Mouse (Mus musculus): ENCODE data around the gene Hps6. TPM values are rescaled to one million over a fixed set of nuclear protein-coding genes. Genes with fewer than 3 reads are reported as not detected.
A peak's percentile ranks its signal among the peaks of the same experiment; 100 is the strongest.

The Hps6 gene
- polyA plus RNA-seq, 1 experiment from 2014 or later: 2.8 TPM

GRCm38 (mm10) chr19:46024959-46025358 is 21.7 kb downstream of the Hps6 start:
- ATAC-seq (ENCODE audit: low read depth): no peak
- WGBS (ENCODE audit: insufficient replicate concordance): 62% methylated on average over 6 of the region's 6 CpGs
- no peaks in the 10 kb centered on the region for H3K27me3 ChIP-seq (ENCODE audit: control insufficient read depth, insufficient read depth, low read depth, low read length)
- no peak overlapping the region for H3K27ac ChIP-seq (ENCODE audit: low read length)
- no peaks in the 10 kb centered on the region for H3K9me3 ChIP-seq (replicated peaks; ENCODE audit: control insufficient read depth, low read length)
- H3K4me2 ChIP-seq (ENCODE audit: low read depth, low read length): no peak overlapping the region
- H3K4me3 ChIP-seq (ENCODE audit: low read depth, low read length): no peak overlapping the region
- no peaks in the 10 kb centered on the region for H3K36me3 ChIP-seq (ENCODE audit: control insufficient read depth, insufficient read depth)
- no peak overlapping the region for H3K9ac ChIP-seq (ENCODE audit: low read depth, low read length)
- no peaks in the 10 kb centered on the region; the same call in 1 of the 2 replicates for H3K4me1 ChIP-seq (ENCODE audit: control insufficient read depth, low read depth, low read length)

DNA sequence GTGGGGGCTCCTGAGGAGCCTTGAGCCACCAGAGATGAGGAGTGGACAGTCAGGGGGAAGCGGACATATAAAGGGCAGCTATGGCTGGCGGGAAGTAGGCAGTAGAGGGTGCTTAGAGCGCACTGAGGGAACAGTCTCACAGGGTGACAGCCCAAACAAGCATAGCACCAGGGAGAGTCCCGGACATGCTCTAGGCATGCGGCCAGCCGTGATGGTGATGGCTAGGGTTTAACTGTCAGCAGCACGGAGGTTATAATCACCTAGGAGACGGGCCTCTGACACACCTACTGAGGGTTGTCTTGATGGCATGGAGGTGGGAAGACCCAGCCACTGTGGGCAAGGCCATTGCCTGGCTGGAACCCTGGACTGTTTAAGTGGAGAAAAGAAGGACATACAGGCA is 23.3 kb downstream of the Hps6 start:
- no peaks in the 10 kb centered on the region for H3K9me3 ChIP-seq (replicated peaks; ENCODE audit: control insufficient read depth, low read length)
- 55% methylated on average over 8 of the region's 8 CpGs for WGBS (ENCODE audit: insufficient replicate concordance)
- no peaks in the 10 kb centered on the region for H3K36me3 ChIP-seq (ENCODE audit: control insufficient read depth, insufficient read depth)
- no peak overlapping the region for H3K4me3 ChIP-seq (ENCODE audit: low read depth, low read length)
- ATAC-seq (ENCODE audit: low read depth): peak; percentile 47
- H3K9ac ChIP-seq (ENCODE audit: low read depth, low read length): no peak overlapping the region
- no peak overlapping the region; the same call in 1 of the 2 replicates for H3K27ac ChIP-seq (ENCODE audit: low read length)
- H3K4me2 ChIP-seq (ENCODE audit: low read depth, low read length): no peak overlapping the region
- H3K4me1 ChIP-seq (ENCODE audit: control insufficient read depth, low read depth, low read length): peaks cover 3% of the 10 kb centered on the region
- no peaks in the 10 kb centered on the region for H3K27me3 ChIP-seq (ENCODE audit: control insufficient read depth, insufficient read depth, low read depth, low read length)

- Histone ChIP-seq H3K4me1 (ENCODE audit: control insufficient read depth, low read depth, low read length) (peaks cover 3% of the 10 kb centered on the region), H3K27ac (ENCODE audit: low read length) (peak overlapping the region; percentile 43; the same call in 1 of the 2 replicates), H3K4me2 (ENCODE audit: low read depth, low read length) (no peak overlapping the region), H3K36me3 (ENCODE audit: control insufficient read depth, insufficient read depth) (peaks cover 16% of the 10 kb centered on the region), H3K27me3 (ENCODE audit: control insufficient read depth, insufficient read depth, low read depth, low read length) (no peaks in the 10 kb centered on the region), H3K9ac (ENCODE audit: low read depth, low read length) (no peak overlapping the region), H3K4me3 (ENCODE audit: low read depth, low read length) (no peak overlapping the region), H3K9me3 (replicated peaks; ENCODE audit: control insufficient read depth, low read length) (no peaks in the 10 kb centered on the region)
- 68% methylated on average over 11 of the region's 11 CpGs for WGBS (ENCODE audit: insufficient replicate concordance)
- ATAC-seq (ENCODE audit: low read depth): no peak
These were observed 25.5 kb downstream of the Hps6 start for GRCm38 (mm10) chr19:46028747-46029320.

DNA sequence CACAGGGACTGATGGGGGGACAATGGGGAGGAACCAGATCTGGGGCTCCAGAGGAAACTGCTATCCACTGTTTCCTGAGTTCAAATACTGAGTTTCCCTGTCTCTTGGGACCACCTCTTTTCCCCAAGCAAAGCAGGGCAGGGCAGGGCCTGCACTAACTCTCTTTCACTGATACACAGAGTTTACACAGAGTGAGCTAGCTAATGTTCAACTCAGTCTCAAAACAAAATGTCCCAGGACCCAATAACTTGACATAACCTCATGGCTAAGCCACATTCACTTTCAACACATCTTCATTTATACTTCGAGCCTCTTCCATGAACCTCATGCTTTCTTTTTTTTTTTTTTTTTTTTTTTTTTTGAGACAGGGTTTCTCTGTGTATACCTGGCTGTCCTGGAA is 26.3 kb downstream of the Hps6 start:
- no peak overlapping the region for H3K9ac ChIP-seq (ENCODE audit: low read depth, low read length)
- ATAC-seq (ENCODE audit: low read depth): peak; percentile 57; the same call in 1 of the 2 replicates
- H3K4me3 ChIP-seq (ENCODE audit: low read depth, low read length): no peak overlapping the region
- 50% methylated on average over 1 of the region's 1 CpGs for WGBS (ENCODE audit: insufficient replicate concordance)
- no peaks in the 10 kb centered on the region for H3K9me3 ChIP-seq (replicated peaks; ENCODE audit: control insufficient read depth, low read length)
- no peaks in the 10 kb centered on the region for H3K27me3 ChIP-seq (ENCODE audit: control insufficient read depth, insufficient read depth, low read depth, low read length)
- H3K27ac ChIP-seq (ENCODE audit: low read length): peak overlapping the region; percentile 51
- no peak overlapping the region for H3K4me2 ChIP-seq (ENCODE audit: low read depth, low read length)
- H3K36me3 ChIP-seq (ENCODE audit: control insufficient read depth, insufficient read depth): peaks cover 25% of the 10 kb centered on the region
- H3K4me1 ChIP-seq (ENCODE audit: control insufficient read depth, low read depth, low read length): peaks cover 3% of the 10 kb centered on the region

DNA sequence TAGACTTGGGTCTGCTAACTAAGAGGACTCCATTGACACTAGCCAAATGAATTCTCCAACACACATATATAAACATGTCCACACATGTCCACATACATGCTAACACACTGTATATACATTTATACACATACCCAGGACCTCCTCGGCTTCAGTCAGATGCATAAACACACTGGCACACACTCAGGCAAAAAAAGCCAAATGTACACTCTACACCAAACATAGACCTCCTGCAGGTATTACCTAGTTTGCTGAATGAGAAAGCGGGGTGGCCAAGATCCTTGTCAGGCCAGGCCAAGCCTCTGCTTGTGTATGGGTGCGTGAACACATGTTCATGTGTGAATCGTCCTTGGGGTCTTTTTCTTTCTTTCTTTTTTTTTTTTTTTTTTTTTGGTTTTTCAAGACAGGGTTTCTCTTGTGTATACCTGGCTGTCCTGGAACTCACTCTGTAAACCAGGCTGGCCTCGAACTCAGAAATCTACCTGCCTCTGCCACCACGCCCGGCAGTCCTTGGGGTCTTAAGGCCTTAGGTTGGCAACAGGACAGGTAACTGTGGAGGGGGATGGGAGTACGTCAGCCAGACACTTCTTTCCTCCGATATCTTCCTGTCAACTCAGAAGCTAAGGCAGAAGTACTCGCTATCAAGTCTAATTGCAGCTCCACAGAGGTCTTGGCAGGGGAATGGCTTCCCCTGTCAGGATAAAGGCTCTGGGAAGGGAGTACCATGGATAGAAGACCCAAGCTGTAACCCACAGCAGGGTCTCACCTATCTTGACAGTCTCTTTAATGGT is 27.1 kb downstream of the Hps6 start:
- Histone ChIP-seq H3K4me2 (ENCODE audit: low read depth, low read length) (no peak overlapping the region), H3K9ac (ENCODE audit: low read depth, low read length) (no peak overlapping the region), H3K4me3 (ENCODE audit: low read depth, low read length) (no peak overlapping the region), H3K36me3 (ENCODE audit: control insufficient read depth, insufficient read depth) (peaks cover 32% of the 10 kb centered on the region), H3K4me1 (ENCODE audit: control insufficient read depth, low read depth, low read length) (peaks cover 3% of the 10 kb centered on the region), H3K27ac (ENCODE audit: low read length) (peak overlapping the region; percentile 51; the same call in 1 of the 2 replicates), H3K27me3 (ENCODE audit: control insufficient read depth, insufficient read depth, low read depth, low read length) (no peaks in the 10 kb centered on the region), H3K9me3 (replicated peaks; ENCODE audit: control insufficient read depth, low read length) (no peaks in the 10 kb centered on the region)
- WGBS (ENCODE audit: insufficient replicate concordance): 81% methylated on average over 10 of the region's 10 CpGs
- no peak for ATAC-seq (ENCODE audit: low read depth)

GRCm38 (mm10) chr19:46031689-46032432 is 28.6 kb downstream of the Hps6 start:
- Histone ChIP-seq H3K27ac (ENCODE audit: low read length) (peak overlapping the region; percentile 75), H3K9ac (ENCODE audit: low read depth, low read length) (0 out of 2 replicates have a peak overlapping the region, but pooled peaks have one; percentile 2), H3K4me1 (ENCODE audit: control insufficient read depth, low read depth, low read length) (peaks cover 14% of the 10 kb centered on the region), H3K4me3 (ENCODE audit: low read depth, low read length) (no peak overlapping the region), H3K27me3 (ENCODE audit: control insufficient read depth, insufficient read depth, low read depth, low read length) (no peaks in the 10 kb centered on the region), H3K9me3 (replicated peaks; ENCODE audit: control insufficient read depth, low read length) (no peaks in the 10 kb centered on the region), H3K36me3 (ENCODE audit: control insufficient read depth, insufficient read depth) (peaks cover 43% of the 10 kb centered on the region), H3K4me2 (ENCODE audit: low read depth, low read length) (no peak overlapping the region)
- 63% methylated on average over 9 of the region's 9 CpGs for WGBS (ENCODE audit: insufficient replicate concordance)
- ATAC-seq (ENCODE audit: low read depth): peak; percentile 72

- Histone ChIP-seq H3K4me2 (ENCODE audit: low read depth, low read length) (no peak overlapping the region), H3K4me3 (ENCODE audit: low read depth, low read length) (no peak overlapping the region), H3K27ac (ENCODE audit: low read length) (no peak overlapping the region), H3K9ac (ENCODE audit: low read depth, low read length) (no peak overlapping the region), H3K27me3 (ENCODE audit: control insufficient read depth, insufficient read depth, low read depth, low read length) (no peaks in the 10 kb centered on the region), H3K4me1 (ENCODE audit: control insufficient read depth, low read depth, low read length) (peaks cover 24% of the 10 kb centered on the region), H3K9me3 (replicated peaks; ENCODE audit: control insufficient read depth, low read length) (no peaks in the 10 kb centered on the region), H3K36me3 (ENCODE audit: control insufficient read depth, insufficient read depth) (peaks cover 43% of the 10 kb centered on the region)
- WGBS (ENCODE audit: insufficient replicate concordance): 82% methylated on average over 26 of the region's 26 CpGs
- no peak for ATAC-seq (ENCODE audit: low read depth)
These were observed 29.6 kb downstream of the Hps6 start for GRCm38 (mm10) chr19:46032731-46033510.

DNA sequence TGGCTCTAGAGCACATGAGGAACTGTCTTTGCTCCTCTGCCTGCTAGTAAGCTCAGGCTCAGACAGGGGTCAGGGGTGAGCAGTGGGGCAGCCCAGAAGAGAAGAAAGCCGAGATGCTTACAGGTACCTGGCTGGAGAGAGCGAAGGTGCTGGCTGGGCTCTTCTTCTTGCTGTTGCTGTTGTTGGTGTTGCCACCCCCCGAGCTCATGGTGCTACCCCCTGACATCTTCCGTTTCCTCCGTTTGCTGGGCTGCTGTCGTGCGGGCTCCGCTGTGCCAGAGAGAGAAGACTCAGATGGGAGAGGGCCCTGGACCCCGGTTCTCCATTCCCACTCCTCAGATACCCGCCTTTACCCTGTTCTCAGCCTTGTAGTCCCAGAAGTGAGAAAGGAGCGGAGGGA is 30.6 kb downstream of the Hps6 start:
- Histone ChIP-seq H3K9me3 (replicated peaks; ENCODE audit: control insufficient read depth, low read length) (no peaks in the 10 kb centered on the region), H3K4me2 (ENCODE audit: low read depth, low read length) (no peak overlapping the region), H3K36me3 (ENCODE audit: control insufficient read depth, insufficient read depth) (peaks cover 43% of the 10 kb centered on the region), H3K9ac (ENCODE audit: low read depth, low read length) (no peak overlapping the region), H3K4me1 (ENCODE audit: control insufficient read depth, low read depth, low read length) (peaks cover 31% of the 10 kb centered on the region), H3K4me3 (ENCODE audit: low read depth, low read length) (no peak overlapping the region), H3K27me3 (ENCODE audit: control insufficient read depth, insufficient read depth, low read depth, low read length) (no peaks in the 10 kb centered on the region), H3K27ac (ENCODE audit: low read length) (no peak overlapping the region)
- 91% methylated on average over 11 of the region's 11 CpGs for WGBS (ENCODE audit: insufficient replicate concordance)
- ATAC-seq (ENCODE audit: low read depth): no peak
